Mouse (Mus musculus) ES-E14 (cell line): ENCODE measurements around the gene Map3k1. TPM values are rescaled to one million over a fixed set of nuclear protein-coding genes. Genes with fewer than 3 reads are reported as not detected.
A peak's percentile ranks its signal among the peaks of the same experiment; 100 is the strongest.

Source experiments
- DNase-seq: peaks from one replicate; pipeline ENCODE4 v3.0.0-alpha.2; 2013; ENCODE audit warnings: low read depth, low spot score
- H3K27ac ChIP-seq: 2 replicates; pipeline ENCODE4 v1.5.1; 2012; ENCODE audit warnings: low read depth, mild to moderate bottlenecking, low read length, moderate library complexity, mixed read lengths; ENCODE audit not compliant: poor library complexity, insufficient read depth, severe bottlenecking
- H3K36me3 ChIP-seq: 2 replicates; pipeline ENCODE4 v1.6.1; 2012; ENCODE audit warnings: mild to moderate bottlenecking, low read length, moderate library complexity, mixed read lengths; ENCODE audit not compliant: control insufficient read depth, poor library complexity, insufficient read depth, severe bottlenecking
- H3K4me1 ChIP-seq, 2 experiments: fragments of 150-350 bp in 1 of 2; sonication (generic) in 1 of 2; 2 replicates each; pipeline ENCODE4 v1.6.1; 2012; ENCODE audit warnings: low read length in 2 of 2, mild to moderate bottlenecking in 1 of 2, mixed read lengths in 1 of 2; ENCODE audit not compliant: control insufficient read depth in 2 of 2, insufficient read depth in 2 of 2, poor library complexity in 1 of 2
- H3K4me3 ChIP-seq, 2 experiments: fragments of 150-350 bp in 1 of 2; sonication (generic) in 1 of 2; 2 replicates each; pipeline ENCODE4 v1.5.1; 2012; ENCODE audit warnings: low read length in 2 of 2, low read depth in 1 of 2, mild to moderate bottlenecking in 1 of 2, mixed read lengths in 1 of 2; ENCODE audit not compliant: insufficient read depth in 1 of 2, poor library complexity in 1 of 2, severe bottlenecking in 1 of 2
- H3K9ac ChIP-seq: 2 replicates; pipeline ENCODE4 v1.6.1; 2012; ENCODE audit warnings: low read depth, mild to moderate bottlenecking, low read length, mixed read lengths; ENCODE audit not compliant: poor library complexity, insufficient read depth, severe bottlenecking
- H3K9me3 ChIP-seq: fragments of 150-350 bp; sonication (generic); 2 replicates; pipeline ENCODE4 v1.6.1; 2012; ENCODE audit warnings: low read depth, mild to moderate bottlenecking, low read length; ENCODE audit not compliant: control insufficient read depth, insufficient read depth
- CHD2 ChIP-seq: IDR thresholded peaks from 2 replicates; pipeline ENCODE4 v1.6.1; 2014; ENCODE audit warnings: mild to moderate bottlenecking, low read depth, low read length, inconsistent platforms
- HCFC1 ChIP-seq: IDR thresholded peaks from 2 replicates; pipeline ENCODE4 v1.6.1; 2012; ENCODE audit warnings: low read length, inconsistent platforms, borderline replicate concordance; ENCODE audit not compliant: insufficient read depth
- MAFK ChIP-seq: IDR thresholded peaks from 2 replicates; pipeline ENCODE4 v1.6.1; 2014; ENCODE audit warnings: mild to moderate bottlenecking, low read depth, low read length, inconsistent platforms; ENCODE audit not compliant: insufficient read depth
- ZC3H11A ChIP-seq: IDR thresholded peaks from 2 replicates; pipeline ENCODE4 v1.6.1; 2012; ENCODE audit warnings: low read depth, mild to moderate bottlenecking, inconsistent platforms, low read length, borderline replicate concordance
- ZNF384 ChIP-seq: IDR thresholded peaks from 2 replicates; pipeline ENCODE4 v1.6.1; 2012; ENCODE audit warnings: low read depth, low read length, inconsistent platforms
- in situ Hi-C, 2 experiments: fragments of 600-800 bp; cut with MboI; formaldehyde crosslinking; loops; one replicate each; pipeline ENCODE4 v1.15.1; 2025; ENCODE audit warnings: low sequenced_read_pairs in 2 of 2, inconsistent platforms in 1 of 2; ENCODE audit not compliant: unreplicated experiment in 2 of 2
- total RNA-seq: library from RNA; depleted of rRNA; stranded (reverse); fragments of 300-350 nt; gene quantifications from 2 replicates; pipeline ENCODE4 v1.2.3, GENCODE M21; 2012

Gene Map3k1
- total RNA-seq, 1 experiment = 17.1 TPM

- Histone ChIP-seq H3K36me3 (peaks cover 56% of the 10 kb centered on the region), H3K9ac (no peak overlapping the region), H3K4me3 (no peak overlapping the region), H3K4me1 (peaks cover 0 to 5% of the 10 kb centered on the region in 2 experiments; a peak in 1 of 4 replicates), H3K9me3 (no peaks in the 10 kb centered on the region), H3K27ac (no peak overlapping the region)
- TF ChIP-seq HCFC1 (no peak), MAFK (no peak), ZNF384 (no peak), CHD2 (no peak), ZC3H11A (no peak)
- DNase-seq = no peak
- in situ Hi-C loops = no loop called here
Measured at GRCm38 (mm10) chr13:111753321-111753720, 55.5 kb downstream of the Map3k1 start.

GRCm38 (mm10) chr13:111748301-111749062, 60.3 kb downstream of the Map3k1 start:
- no peaks in the 10 kb centered on the region for H3K9me3 ChIP-seq
- H3K36me3 ChIP-seq = peaks cover 16% of the 10 kb centered on the region
- H3K4me1 ChIP-seq = peaks cover 0 to 5% of the 10 kb centered on the region in 2 experiments; a peak in 1 of 4 replicates
- H3K9ac ChIP-seq = no peak overlapping the region; the same call in 1 of the 2 replicates
- H3K4me3 ChIP-seq = 0 out of 4 replicates have a peak overlapping the region, but pooled peaks of 1 of the 2 experiments have one; percentile 1
- TF ChIP-seq ZNF384 (peak; percentile 89), ZC3H11A (no peak)
- DNase-seq = no peak
- H3K27ac ChIP-seq = no peak overlapping the region
- in situ Hi-C loops = loop anchor here in 1 of 2 experiments (25.0 kb wide), 1 partner anchor 211 kb away; the partner anchor contains the start of gene Gm49496

GRCm38 (mm10) chr13:111746831-111747230, 62.0 kb downstream of the Map3k1 start:
- in situ Hi-C loops = loop anchor here in 1 of 2 experiments (25.0 kb wide), 1 partner anchor 210 kb away; the partner anchor contains the start of gene Gm49496
- H3K9me3 ChIP-seq = no peaks in the 10 kb centered on the region
- H3K9ac ChIP-seq = no peak overlapping the region
- peaks cover 0 to 5% of the 10 kb centered on the region in 2 experiments; a peak in 1 of 4 replicates for H3K4me1 ChIP-seq
- TF ChIP-seq MAFK = no peak
- TF ChIP-seq HCFC1 = no peak
- TF ChIP-seq ZC3H11A = no peak
- no peak for TF ChIP-seq ZNF384
- H3K36me3 ChIP-seq = peaks cover 11% of the 10 kb centered on the region; the same call in 1 of the 2 replicates
- no peak overlapping the region for H3K4me3 ChIP-seq
- no peak overlapping the region for H3K27ac ChIP-seq
- no peak for DNase-seq

GRCm38 (mm10) chr13:111745216-111745615, 63.6 kb downstream of the Map3k1 start:
- DNase-seq = no peak
- in situ Hi-C loops = loop anchor here in 1 of 2 experiments (25.0 kb wide), 1 partner anchor 208 kb away; the partner anchor contains the start of gene Gm49496
- H3K4me1 ChIP-seq = peaks cover 0 to 5% of the 10 kb centered on the region in 2 experiments; a peak in 1 of 4 replicates
- no peak overlapping the region for H3K27ac ChIP-seq
- H3K36me3 ChIP-seq = peaks cover 9% of the 10 kb centered on the region; the same call in 1 of the 2 replicates
- no peak for TF ChIP-seq CHD2
- TF ChIP-seq MAFK = no peak
- no peak for TF ChIP-seq HCFC1
- TF ChIP-seq ZNF384 = no peak
- no peak for TF ChIP-seq ZC3H11A
- H3K9me3 ChIP-seq = no peaks in the 10 kb centered on the region
- H3K9ac ChIP-seq = no peak overlapping the region
- no peak overlapping the region for H3K4me3 ChIP-seq
